Mouse (Mus musculus) midbrain, embryonic 16.5 days (tissue): ENCODE data around the gene Cip2a. TPM values are rescaled to one million over a fixed set of nuclear protein-coding genes. Genes with fewer than 3 reads are reported as not detected.

Experiments used
- polyA plus RNA-seq: library from polyadenylated mRNA; unstranded; fragments of >200 nt; fragmentation: Nextera tagmentation; extraction: Ambion mirVana; gene quantifications from 2 replicates; pipeline ENCODE4 v1.2.1, GENCODE M21; 2015

Gene Cip2a
- polyA plus RNA-seq, 1 experiment from 2014 or later: 5.3 TPM

Other genes with a start within 250 kb of the Cip2a start
- not detected in 2 replicates for gene Trat1, start 222.2 kb upstream of the Cip2a start, polyA plus RNA-seq
- gene Retnlb, start 177.3 kb upstream of the Cip2a start, polyA plus RNA-seq: not detected in 2 replicates
- not detected in 2 replicates for gene Retnla, start 151.6 kb upstream of the Cip2a start, polyA plus RNA-seq
- not detected in 2 replicates for gene Retnlg, start 121.6 kb upstream of the Cip2a start, polyA plus RNA-seq
- 59.2 and 62.8 TPM in 2 replicates for gene Dzip3, start within 50 bp of the Cip2a start, polyA plus RNA-seq
- 0.05 and 0.14 TPM in 2 replicates for gene Myh15, start 63.3 kb downstream of the Cip2a start, polyA plus RNA-seq